Mouse (Mus musculus) stomach, embryonic 16.5 days (tissue): Measurements from ENCODE around the gene Kirrel. TPM values are rescaled to one million over a fixed set of nuclear protein-coding genes. Genes with fewer than 3 reads are reported as not detected.

Experiments used
- ATAC-seq: fragments of 200-750 bp; cut with Nextera tagmentation; 2 replicates; pipeline ENCODE4 v1.8.0; 2017; ENCODE audit warnings: moderate number of reproducible peaks, moderate TSS enrichment; ENCODE audit not compliant: insufficient read depth, low FRiP score
- H3K27ac ChIP-seq: fragments of 300-500 bp; sonication (generic); 2 replicates; pipeline ENCODE4 v1.5.1; 2014; ENCODE audit warnings: low read length
- H3K27me3 ChIP-seq: fragments of 300-500 bp; sonication (generic); 2 replicates; pipeline ENCODE4 v1.6.1; 2014; ENCODE audit warnings: low read length, control low read depth, mixed read lengths; ENCODE audit not compliant: control insufficient read depth, insufficient read depth
- H3K36me3 ChIP-seq: fragments of 300-500 bp; sonication (generic); 2 replicates; pipeline ENCODE4 v1.6.1; 2014; ENCODE audit warnings: low read length; ENCODE audit not compliant: control insufficient read depth, insufficient read depth
- H3K4me1 ChIP-seq: fragments of 300-500 bp; sonication (generic); 2 replicates; pipeline ENCODE4 v1.6.1; 2014; ENCODE audit warnings: low read length, control low read depth, mixed read lengths; ENCODE audit not compliant: control insufficient read depth, insufficient read depth
- H3K4me2 ChIP-seq: fragments of 300-500 bp; sonication (generic); 2 replicates; pipeline ENCODE4 v1.6.1; 2014; ENCODE audit warnings: low read depth, low read length, mixed read lengths
- H3K4me3 ChIP-seq: fragments of 300-500 bp; sonication (generic); replicated peaks from 2 replicates; pipeline ENCODE4 v1.5.1; 2014; ENCODE audit warnings: mild to moderate bottlenecking, low read length
- H3K9ac ChIP-seq: fragments of 300-500 bp; sonication (generic); 2 replicates; pipeline ENCODE4 v1.6.1; 2014; ENCODE audit warnings: low read length
- H3K9me3 ChIP-seq: fragments of 300-500 bp; sonication (generic); replicated peaks from 2 replicates; pipeline ENCODE4 v1.6.1; 2016; ENCODE audit warnings: low read length, control low read depth; ENCODE audit not compliant: control insufficient read depth
- WGBS: fragments of 180-500 bp; shearing (Covaris S2); extraction: QIAGEN DNeasy Blood & Tissue Kit; methylation state at CpG from one replicate; pipeline ENCODE4 v1.1.7; 2014; 5-methylcytosine and 5-hydroxymethylcytosine counted together
- polyA plus RNA-seq: library from polyadenylated mRNA; unstranded; fragments of >200 nt; fragmentation: Nextera tagmentation; extraction: Ambion mirVana; gene quantifications from 2 replicates; pipeline ENCODE4 v1.2.1, GENCODE M21; 2015

Gene Kirrel
- polyA plus RNA-seq, 1 experiment from 2014 or later: 11.0 TPM

- Histone ChIP-seq H3K9me3 (no peaks in the 10 kb centered on the region), H3K9ac (no peak overlapping the region), H3K27ac (no peak overlapping the region), H3K4me3 (no peak overlapping the region), H3K36me3 (no peaks in the 10 kb centered on the region), H3K4me1 (no peaks in the 10 kb centered on the region), H3K4me2 (no peak overlapping the region), H3K27me3 (no peaks in the 10 kb centered on the region)
- WGBS: 41% methylated on average over 1 of the region's 1 CpGs
- peak; percentile 56; the same call in 1 of the 2 replicates for ATAC-seq
Measured at GRCm38 (mm10) chr3:87193756-87194155, 19.2 kb upstream of the Kirrel start.

- no peak for ATAC-seq
- H3K4me1 ChIP-seq: no peaks in the 10 kb centered on the region
- H3K9ac ChIP-seq: no peak overlapping the region
- H3K4me2 ChIP-seq: no peak overlapping the region
- no peak overlapping the region for H3K4me3 ChIP-seq
- H3K27ac ChIP-seq: no peak overlapping the region
- no peaks in the 10 kb centered on the region for H3K9me3 ChIP-seq
- no peaks in the 10 kb centered on the region for H3K36me3 ChIP-seq
- H3K27me3 ChIP-seq: no peaks in the 10 kb centered on the region
- WGBS: 32% methylated on average over 6 of the region's 6 CpGs
Measured at GRCm38 (mm10) chr3:87193352-87193751, 18.8 kb upstream of the Kirrel start.

GRCm38 (mm10) chr3:87176687-87177086, 2.1 kb upstream of the Kirrel start:
- H3K4me1 ChIP-seq: peaks cover 5% of the 10 kb centered on the region
- H3K9me3 ChIP-seq: no peaks in the 10 kb centered on the region
- WGBS: 65% methylated on average over 4 of the region's 4 CpGs
- H3K4me2 ChIP-seq: no peak overlapping the region
- no peak for ATAC-seq
- no peaks in the 10 kb centered on the region for H3K36me3 ChIP-seq
- H3K27ac ChIP-seq: no peak overlapping the region
- H3K27me3 ChIP-seq: no peaks in the 10 kb centered on the region
- no peak overlapping the region for H3K4me3 ChIP-seq
- H3K9ac ChIP-seq: no peak overlapping the region

- Histone ChIP-seq H3K9me3 (no peaks in the 10 kb centered on the region), H3K9ac (peak overlapping the region; percentile 85), H3K36me3 (no peaks in the 10 kb centered on the region), H3K4me1 (peaks cover 16% of the 10 kb centered on the region), H3K27me3 (no peaks in the 10 kb centered on the region), H3K4me2 (peak overlapping the region; percentile 79; the same call in 1 of the 2 replicates), H3K4me3 (peak overlapping the region; percentile 71; the same call in 1 of the 2 replicates), H3K27ac (peak overlapping the region; percentile 89)
- WGBS: 40% methylated on average over 3 of the region's 3 CpGs
- ATAC-seq: no peak
Measured at GRCm38 (mm10) chr3:87175438-87175815, 880 bp upstream of the Kirrel start.

GRCm38 (mm10) chr3:87174769-87175437, 356 bp upstream of the Kirrel start:
- Histone ChIP-seq H3K4me1 (peaks cover 21% of the 10 kb centered on the region), H3K27me3 (no peaks in the 10 kb centered on the region), H3K27ac (peak overlapping the region; percentile 89), H3K4me3 (peak overlapping the region; percentile 71), H3K36me3 (no peaks in the 10 kb centered on the region), H3K9me3 (no peaks in the 10 kb centered on the region), H3K9ac (peak overlapping the region; percentile 85), H3K4me2 (peak overlapping the region; percentile 79)
- WGBS: 4% methylated on average over 25 of the region's 25 CpGs
- no peak for ATAC-seq

- WGBS: 5% methylated on average over 8 of the region's 8 CpGs
- H3K9me3 ChIP-seq: no peaks in the 10 kb centered on the region
- peak overlapping the region; percentile 89 for H3K27ac ChIP-seq
- peaks cover 27% of the 10 kb centered on the region for H3K4me1 ChIP-seq
- H3K9ac ChIP-seq: peak overlapping the region; percentile 85
- H3K36me3 ChIP-seq: no peaks in the 10 kb centered on the region
- peak overlapping the region; percentile 79 for H3K4me2 ChIP-seq
- no peaks in the 10 kb centered on the region for H3K27me3 ChIP-seq
- peak overlapping the region; percentile 71 for H3K4me3 ChIP-seq
- ATAC-seq: no peak
Measured at GRCm38 (mm10) chr3:87173486-87174085, 961 bp downstream of the Kirrel start.

- H3K27me3 ChIP-seq: no peaks in the 10 kb centered on the region
- no peaks in the 10 kb centered on the region for H3K9me3 ChIP-seq
- peak overlapping the region; percentile 85 for H3K9ac ChIP-seq
- H3K27ac ChIP-seq: peak overlapping the region; percentile 89
- WGBS: 19% methylated on average over 2 of the region's 2 CpGs
- peak overlapping the region; percentile 71 for H3K4me3 ChIP-seq
- no peaks in the 10 kb centered on the region for H3K36me3 ChIP-seq
- ATAC-seq: no peak
- H3K4me1 ChIP-seq: peaks cover 27% of the 10 kb centered on the region
- peak overlapping the region; percentile 79 for H3K4me2 ChIP-seq
Measured at GRCm38 (mm10) chr3:87173103-87173444, 1.5 kb downstream of the Kirrel start.

- H3K4me1 ChIP-seq: peaks cover 30% of the 10 kb centered on the region
- H3K36me3 ChIP-seq: no peaks in the 10 kb centered on the region
- 4% methylated on average over 15 of the region's 15 CpGs for WGBS
- H3K4me2 ChIP-seq: peak overlapping the region; percentile 79
- H3K4me3 ChIP-seq: peak overlapping the region; percentile 71
- H3K27me3 ChIP-seq: no peaks in the 10 kb centered on the region
- H3K9me3 ChIP-seq: no peaks in the 10 kb centered on the region
- peak overlapping the region; percentile 89 for H3K27ac ChIP-seq
- ATAC-seq: no peak
- peak overlapping the region; percentile 85 for H3K9ac ChIP-seq
Measured at GRCm38 (mm10) chr3:87172351-87173102, 2.0 kb downstream of the Kirrel start.
